Mouse (Mus musculus): ENCODE results near the gene Gosr1.
"Not testable (repeated sequence)": the region's sequence is repeated elsewhere in the genome, so short reads cannot be mapped to it uniquely, and the experiment has no call there.

Gene Gosr1

DNA sequence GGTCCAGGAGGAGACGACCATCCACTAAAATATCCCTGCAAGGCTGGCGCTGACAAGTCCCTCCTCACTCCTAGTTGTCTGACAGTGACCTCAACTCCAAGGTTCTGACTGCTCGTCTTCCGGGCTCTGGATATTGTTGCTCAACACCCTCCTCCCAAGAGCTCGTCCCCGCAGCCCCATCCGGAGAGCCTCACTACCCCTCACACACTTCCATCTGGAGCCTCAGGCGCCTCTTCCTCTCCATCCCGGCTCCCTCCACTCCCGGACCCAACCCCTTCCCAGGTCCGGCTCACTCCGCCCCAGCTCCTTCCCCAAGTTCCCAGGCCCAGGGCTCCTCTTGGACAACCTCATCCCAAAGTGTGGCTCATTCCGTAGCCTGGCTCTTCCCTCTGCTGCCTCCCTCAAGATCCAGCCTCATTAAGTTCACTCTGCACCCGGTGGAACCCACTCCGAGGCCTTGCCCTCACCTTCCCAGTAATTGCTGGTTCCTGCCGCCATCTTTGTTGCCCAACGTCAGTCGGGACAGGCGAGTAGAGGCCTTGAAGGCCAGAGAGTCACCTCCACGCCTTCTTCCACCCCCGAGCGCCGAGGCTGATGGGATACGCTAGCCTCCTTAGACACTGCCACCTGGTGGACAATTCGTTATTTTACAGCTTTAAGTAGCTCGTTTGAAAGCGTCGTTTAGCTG is at the start of gene Gosr1:
Gene Gosr1, minus strand, starts transcription at position 527 of the 688 bp plus-strand sequence.
- DNase-seq = peak; percentile 81 to 86

DNA sequence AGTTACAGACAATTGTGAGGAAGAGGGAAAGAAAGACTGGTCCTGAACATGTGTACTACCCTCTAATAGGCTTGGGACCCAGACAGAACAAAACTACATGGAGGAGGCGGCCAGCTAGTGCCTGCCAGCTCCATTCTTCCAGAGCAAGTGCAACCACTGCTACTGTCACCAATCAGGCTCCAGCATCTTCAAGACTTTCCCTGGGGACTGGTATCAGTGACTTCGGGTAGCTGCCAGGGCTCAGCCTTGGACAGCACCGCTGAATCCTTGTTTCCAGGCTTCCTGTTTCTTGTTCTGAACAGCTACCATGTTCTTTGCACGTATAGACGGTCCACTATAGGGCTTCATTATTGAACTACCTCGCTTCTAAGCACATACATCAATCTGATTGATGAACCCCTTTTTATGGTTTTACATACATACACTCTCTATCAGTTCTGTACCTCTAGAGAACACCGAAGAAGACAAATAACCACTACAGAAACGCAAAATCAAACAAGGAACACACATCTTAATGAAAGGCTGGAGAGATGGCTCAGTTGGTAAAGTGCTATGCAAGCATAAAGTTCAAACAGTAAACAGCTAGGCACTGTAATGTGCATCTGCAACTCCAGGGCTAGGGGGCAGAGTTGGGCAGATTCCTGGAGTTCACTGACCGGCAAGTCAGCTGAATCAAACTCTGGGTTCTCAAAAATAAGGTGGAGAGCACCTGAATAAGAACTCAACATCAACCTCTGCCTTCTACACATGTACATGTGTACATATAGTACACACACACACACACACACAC is 47.5 kb upstream of the Gosr1 start:
- no peak for DNase-seq

DNA sequence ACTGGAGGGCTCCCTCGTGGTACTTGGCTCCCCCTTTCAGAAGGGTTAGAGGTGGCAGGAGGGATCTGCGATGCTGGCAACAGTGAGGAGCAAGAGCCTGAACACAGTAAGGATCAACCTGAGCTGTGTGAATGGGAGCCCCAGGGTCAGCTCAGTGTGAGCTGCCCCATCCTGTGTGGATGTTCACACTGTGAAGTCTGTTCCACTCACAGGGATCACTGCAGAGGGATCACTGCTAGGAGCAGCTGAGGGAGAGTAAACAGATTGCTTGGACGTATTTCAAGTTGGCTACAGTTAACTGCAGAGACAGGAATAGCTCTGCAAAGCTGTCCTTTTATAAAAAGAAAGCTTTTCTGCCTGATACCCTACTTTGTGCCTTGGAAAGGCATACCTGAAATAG is 46.1 kb upstream of the Gosr1 start:
- no peak for DNase-seq

DNA sequence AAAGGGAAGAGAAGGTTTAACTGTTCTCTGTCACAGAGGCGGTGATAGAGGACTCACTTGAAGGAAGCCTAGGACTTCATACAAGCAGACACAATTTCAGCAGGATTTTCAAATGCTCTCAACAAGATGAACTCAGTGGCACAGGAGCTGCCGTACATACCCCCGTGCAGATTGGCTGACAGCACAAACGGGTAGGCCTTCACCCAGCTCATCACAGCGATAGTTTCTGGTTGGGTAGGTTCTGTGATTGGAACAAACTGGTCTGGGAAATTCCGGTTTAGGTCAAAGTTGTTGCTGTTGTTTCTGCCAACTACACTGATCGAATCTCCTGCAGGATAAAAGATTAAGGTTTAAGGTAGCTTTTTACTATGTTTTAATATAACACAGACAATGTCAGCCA is 45.2 kb upstream of the Gosr1 start:
- no peak for DNase-seq

DNA sequence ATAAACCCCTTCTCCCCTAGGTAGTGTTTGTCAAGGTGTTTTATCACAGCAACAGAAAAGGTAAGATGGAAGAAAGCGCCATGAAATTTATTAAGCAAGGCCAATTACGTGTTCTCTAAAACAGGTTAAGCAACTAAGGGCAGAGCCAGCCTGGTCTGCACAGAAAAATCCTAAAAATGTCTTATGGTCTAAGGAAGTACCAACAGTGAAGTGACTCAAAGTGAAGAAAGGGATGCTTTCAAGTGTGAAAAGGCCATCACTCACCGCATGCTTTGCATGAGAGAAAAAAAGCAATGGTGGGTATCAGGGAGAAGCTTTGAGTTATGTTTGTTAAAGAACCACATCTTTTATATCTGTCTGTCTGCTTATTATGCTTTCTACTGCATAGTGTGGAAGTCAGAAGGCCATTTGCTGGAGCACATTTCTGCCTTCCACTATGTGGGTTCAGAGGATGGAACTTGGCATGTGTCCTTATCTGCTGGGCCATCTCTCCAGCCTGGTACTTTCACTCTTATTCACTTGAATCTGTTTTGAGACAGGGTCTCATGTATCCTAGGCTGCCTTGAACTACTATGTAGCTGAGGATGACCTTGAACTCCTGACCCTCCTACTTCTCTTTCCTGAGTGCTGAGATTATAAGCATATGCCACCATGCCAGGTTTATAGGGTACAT is 43.8 kb upstream of the Gosr1 start:
- no peak for DNase-seq

DNA sequence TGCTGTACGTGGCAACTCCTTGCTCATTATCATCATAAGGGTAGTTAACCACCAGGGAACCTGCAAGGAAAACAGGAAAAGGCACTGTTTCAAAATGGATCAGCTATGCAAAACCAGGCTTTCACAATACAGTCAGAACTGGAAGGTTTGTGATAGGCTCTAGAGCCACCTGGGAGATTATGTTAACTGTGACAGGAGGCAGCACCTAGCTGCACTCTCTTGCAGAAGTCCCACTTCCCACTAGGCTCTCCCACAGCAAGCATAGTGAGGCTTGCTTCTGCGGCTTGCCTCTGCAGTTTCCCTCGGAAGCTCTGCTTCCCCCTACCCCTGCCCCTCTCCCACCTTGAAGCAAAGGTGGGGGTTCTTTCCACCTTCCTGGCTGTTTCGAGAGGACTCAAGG is 42.6 kb upstream of the Gosr1 start:
- no peak for DNase-seq

DNA sequence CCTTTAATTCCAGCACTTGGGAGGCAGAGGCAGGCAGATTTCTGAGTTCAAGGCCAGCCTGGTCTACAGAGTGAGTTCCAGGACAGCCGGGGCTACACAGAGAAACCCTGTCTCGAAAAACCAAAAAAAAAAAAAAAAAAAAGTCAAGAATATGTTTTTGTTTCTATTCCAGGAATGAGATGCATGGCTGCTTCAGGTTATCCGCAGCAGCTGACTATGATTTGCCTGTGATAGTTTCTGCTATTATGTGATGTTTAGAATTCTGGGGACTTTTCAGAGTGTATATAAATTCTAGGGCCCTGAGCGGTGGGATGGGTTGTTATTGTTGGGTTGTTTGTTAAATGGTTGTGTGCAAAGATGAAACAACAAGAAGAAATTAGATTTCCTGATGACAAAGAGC is 41.7 kb upstream of the Gosr1 start:
- DNase-seq = not testable (repeated sequence)

DNA sequence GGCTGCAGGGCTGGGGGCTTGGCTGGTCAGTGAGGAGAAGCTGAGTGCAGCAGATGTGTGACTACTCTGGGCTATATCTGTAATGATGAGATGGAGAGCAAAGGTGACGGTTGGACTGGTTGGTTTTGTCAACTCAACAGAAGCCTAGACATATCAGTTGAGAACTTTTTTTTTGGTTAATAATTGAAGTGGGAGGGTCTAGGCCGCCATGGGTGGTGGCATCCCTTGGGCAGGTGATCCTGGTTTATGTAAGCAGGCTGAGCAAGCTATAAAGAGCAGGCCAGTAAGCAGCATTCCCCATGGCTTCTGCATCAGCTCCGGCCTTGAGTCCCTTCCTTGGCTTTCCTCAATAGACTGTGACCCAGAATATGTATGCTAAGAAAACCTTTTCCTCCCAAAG is 39.9 kb upstream of the Gosr1 start:
- DNase-seq = no peak

DNA sequence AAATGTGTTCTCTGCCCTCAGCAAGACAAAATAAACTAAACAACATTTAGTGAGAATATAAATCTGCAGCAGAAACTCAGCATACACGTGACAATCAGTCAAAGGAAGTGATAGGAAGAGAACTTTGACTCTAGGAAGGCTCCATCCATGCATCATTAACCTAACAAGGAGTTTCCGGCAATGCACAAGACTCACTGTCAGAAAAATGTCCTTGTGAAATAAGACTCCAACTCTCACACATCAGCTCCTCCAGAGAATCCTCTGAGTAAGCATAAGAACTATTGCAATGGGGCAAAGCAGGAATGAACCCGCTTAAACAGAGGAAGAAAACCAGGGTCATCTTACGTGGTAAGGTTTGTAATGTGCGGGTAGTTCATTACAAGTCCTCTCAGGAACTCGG is 33.9 kb upstream of the Gosr1 start:
- DNase-seq = no peak

DNA sequence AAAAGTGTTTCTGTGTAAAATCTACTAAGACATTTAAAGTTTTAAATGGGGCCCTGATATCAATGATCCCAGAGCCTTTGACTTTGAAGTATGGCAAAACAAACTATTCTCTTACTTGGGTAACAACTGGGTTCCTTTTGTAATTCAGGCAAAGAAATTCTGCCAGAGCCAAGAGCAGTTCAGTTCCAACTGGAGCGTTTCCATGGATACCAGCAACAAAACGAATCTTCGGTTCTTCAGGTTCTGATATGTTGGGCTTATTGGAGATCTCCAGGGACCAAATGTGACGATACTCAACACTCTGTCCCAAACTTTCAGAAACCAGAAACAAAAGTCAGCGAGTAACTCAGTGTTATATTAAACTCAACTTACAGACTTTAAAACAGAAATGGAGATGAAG is 31.9 kb upstream of the Gosr1 start:
- DNase-seq = no peak

DNA sequence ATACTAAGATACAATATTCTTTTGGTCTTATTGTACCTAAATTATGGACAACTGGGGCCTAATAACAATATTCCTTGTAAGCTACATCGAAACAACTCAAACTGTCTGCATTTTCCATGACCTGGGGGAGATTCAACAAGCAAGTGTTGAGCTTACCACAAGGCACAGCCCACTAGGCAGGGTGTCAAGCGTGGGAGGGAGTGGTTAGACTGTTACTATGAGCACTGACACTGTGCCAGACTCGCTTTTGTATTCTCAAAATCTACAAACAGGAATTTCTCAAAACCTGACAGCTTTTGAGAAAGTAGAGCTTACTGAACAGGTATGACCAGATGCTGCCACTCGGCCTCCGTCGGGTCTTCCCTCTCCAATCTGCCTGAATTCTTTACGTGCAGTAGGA is 28.0 kb upstream of the Gosr1 start:
- no peak for DNase-seq

DNA sequence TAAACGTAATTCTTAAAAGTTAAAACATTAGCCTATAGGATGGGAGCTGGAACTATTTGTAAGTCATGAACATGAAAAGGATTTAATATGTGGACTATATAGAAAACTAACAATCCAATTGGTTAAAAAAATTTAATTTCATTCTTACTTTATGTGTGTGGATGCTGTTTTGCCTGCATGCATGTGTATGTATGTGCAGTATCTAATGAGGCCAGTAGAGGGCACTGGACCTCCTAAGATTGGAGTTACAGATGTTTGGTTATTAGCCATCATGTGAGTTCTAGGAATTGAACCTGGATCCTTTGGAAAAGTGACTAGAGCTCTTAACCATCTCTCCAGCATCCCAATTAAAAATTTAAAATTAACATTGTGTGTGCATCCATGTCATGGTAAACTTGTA is 25.9 kb upstream of the Gosr1 start:
- DNase-seq = no peak

DNA sequence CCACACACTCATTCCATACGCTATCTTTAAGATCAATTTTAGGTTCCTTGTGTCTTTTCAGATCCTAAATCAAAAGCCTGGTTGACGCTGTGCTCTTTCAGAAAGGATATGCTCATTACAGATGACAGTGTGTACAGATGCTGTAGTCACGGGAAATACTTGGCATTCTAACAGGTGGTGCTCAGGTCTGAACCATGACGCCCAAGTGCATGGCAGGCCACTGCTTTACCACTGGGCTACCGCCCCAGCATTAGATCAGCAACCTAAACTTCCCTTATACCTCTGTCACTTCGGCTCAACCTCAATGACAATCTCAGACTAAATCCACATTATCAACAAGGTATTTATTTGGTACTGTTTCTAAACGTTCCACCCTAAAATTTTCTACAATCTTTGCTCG is 12.2 kb upstream of the Gosr1 start:
- DNase-seq = no peak

DNA sequence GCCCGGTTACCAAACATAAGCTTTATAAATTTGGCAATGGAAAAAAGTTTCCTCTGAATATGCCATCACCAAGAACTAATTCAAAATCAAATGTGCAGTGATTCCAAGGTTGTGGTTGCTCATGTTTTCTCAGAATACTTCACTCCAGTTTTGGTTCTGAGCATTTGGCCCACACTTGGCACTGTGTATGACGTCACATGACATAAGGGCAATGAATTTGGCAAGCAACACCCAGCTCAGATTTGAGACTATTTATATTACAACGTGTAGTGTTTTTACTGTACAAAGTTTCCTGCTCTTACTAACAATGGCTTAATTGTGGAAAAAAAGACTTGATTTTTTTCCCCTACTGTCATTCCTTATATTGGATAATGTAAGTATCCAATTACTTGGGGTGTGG is 10.4 kb upstream of the Gosr1 start:
- DNase-seq = no peak

DNA sequence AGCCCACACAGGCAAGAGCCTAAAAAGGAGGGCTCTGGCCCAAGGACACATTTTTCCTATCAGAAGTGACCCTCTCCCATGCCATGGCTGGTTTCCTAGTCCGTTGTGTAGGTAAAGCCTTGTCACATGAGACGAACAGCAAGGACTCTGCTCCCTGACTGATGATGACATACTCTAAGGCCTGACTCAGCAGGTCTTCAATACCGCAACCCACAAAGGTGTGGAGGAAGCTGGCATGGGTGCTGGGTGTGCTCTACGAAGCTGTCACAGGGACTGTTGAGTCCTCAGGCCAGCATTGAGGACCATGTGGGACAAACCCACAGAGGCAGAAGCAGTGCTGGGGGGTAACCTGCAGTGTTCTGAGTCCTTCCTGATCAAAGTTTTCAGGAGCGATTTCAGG is 7.2 kb upstream of the Gosr1 start:
- no peak for DNase-seq

DNA sequence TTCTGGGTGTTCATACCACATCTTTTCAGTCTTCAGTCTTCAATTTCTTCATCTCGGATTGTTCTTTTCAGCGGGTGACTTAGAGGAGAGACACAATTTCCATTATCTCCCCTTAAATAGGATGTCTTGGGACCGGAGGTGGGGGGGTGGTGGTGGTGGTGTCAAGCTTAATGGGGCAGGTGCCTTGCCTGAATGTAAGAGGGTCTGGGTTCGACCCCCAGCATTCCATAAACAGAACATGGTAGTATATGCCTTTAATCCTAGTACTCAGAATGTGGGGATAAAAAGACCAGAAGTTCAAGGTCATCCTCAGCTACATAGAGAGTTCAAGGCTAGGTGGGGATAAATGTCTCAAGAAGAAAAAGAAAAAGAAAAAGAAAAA is 353 bp upstream of the Gosr1 start:
- no peak for DNase-seq

DNA sequence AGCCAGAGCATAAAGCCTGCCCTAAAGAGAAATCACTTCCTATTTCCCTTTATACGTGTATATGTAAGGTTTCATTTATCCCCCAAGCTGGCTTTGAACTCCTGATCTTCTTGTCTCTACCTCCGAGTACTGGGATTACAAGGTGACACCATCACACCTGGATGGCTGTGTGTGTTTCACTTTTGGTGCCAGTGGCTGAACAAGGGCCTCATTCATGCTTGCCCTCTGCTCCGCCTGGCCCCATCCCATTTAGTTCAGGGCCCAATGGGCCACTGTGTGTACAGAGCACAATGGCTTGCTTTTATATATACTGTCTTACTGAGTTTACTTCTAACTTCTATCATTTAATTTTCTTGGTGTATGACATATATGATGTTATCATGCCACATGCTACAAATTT is 11.1 kb downstream of the Gosr1 start:
- DNase-seq = no peak

DNA sequence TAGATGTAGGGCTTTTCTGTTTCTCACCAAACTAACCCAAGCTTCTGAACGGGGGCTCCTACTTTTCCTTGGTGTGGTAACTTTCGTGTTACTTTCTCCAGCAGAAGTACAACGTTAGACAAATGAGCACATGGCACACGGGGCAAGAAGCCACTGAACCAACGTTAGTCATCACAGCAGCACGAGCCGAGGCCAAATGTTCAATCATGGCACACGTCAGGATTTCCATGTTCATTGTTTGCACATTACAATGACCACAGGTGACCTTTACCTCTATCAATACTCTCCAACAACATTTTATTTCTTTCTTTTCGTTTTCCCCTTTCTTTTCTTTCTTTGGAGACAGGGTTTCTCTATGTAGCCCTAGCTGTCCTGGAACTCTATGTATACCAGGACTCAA is 14.6 kb downstream of the Gosr1 start:
- DNase-seq = no peak

DNA sequence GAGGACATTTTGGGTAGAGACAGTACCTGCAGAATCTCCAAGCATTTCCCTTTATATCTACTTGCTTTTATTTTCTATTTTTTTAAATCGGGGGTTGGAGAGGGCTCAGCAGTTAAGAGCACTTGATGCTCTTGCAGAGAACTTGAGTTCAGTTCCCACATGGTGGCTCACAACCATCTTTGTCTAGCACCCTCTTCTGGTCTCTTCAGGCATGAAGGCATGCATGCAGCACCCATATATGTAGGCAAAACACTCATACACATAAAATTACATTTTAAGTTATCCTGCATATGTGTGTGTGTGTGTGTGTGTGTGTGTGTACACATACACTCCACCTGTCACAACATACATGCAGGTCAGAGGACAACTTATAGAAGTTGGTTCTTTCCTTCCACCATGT is 17.5 kb downstream of the Gosr1 start:
- DNase-seq = no peak

DNA sequence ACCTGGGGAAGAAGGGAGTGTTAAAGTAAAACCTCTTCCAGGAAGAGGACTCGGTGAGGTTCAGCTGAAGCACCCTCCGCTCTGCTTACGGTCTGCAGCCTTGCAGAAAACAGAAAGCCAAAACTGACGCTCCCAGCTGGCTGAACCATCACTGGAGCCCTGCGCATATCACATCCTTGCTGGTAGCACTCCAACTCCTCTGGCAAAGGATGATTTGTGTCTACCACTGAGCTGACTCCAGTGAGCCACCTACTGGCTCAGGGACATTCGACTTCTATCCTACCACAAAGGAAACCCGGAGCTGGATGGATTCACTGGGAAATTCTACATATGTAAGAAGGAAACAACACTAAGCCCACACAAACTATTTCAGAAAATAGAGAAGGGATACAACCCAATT is 18.8 kb downstream of the Gosr1 start:
- no peak for DNase-seq

DNA sequence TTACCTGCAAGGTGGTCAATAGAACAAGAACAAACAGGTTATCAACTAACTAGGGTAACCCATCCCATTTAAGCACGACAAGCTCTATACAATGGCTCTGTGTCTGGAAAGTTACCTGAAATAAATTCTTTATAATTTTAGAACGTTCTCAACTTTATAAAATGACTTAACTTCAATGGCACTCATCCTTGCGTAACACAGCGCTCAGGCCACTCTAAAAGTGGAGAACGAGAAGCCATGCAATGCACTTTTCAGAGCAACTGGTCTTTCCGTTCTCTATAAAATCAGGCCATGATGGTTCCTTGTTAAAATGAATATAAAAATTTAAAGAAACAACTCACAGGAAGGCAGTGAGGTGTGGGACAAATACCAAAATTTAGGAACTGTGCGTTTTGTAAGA is 20.9 kb downstream of the Gosr1 start:
- no peak for DNase-seq

DNA sequence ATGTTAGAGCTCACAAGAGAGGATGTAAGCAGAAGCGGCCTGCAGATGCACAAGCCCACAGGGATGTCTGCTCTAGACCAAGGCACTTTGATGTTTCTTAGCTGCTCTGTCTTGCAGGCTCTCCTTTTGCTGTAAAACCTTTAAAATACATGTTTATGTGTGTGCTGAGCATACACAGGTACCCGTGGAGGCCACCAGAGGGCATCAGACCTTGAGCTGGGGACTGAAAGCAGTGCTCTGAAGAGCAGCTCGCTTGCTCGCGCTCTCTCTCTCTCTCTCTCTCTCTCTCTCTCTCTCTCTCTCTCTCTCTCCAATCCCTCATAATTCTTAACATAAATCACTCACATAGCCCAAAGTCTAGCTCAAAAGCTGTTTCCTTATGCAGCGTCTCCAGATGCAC is 24.3 kb downstream of the Gosr1 start:
- DNase-seq = peak; percentile 13 to 29

DNA sequence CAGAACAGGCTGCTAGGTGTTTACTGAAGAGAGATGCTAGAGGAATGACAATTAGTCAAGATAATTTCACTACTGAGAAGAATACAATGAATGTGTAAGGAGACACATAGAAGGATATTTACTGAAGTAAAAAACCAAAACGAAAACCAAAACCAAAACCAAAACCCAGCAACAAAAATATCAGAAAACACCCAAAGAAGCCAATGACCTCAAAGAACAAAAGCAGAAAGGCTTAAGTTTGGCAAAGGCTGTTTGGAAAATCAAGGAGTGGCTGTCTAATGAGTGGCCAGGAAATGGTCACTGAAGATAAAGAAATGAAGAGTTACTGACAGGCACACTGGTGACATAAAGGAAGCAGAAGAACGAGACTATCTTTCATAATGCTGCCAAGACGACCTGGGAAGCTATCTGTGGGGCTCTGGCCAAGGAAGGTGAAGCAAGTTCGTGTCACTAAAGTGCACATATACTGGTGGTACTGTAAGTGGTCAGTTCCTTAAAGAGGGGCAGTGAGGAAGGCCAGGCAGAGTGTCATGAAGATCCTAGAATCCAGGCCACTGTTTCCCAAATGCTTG is 27.5 kb downstream of the Gosr1 start:
- DNase-seq = no peak

DNA sequence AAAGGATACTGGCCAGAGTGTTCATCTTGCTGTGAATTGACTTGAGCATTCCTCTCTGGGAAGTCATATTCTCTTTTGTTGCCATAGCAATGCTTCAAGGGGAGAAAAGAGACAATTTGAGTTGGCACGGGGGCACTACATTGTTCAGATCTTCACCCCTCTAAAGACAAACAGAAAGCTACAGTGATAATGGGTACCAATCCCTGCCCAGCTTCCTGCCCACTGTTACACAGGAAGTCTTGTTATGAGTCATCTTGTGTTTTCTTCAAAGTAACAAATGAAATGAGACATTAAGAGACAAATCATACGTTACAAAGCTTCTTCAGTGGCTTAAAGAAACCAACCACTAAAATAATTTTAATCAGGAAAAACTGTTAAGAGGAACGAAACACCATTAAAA is 28.8 kb downstream of the Gosr1 start:
- no peak for DNase-seq

Data from thymus, adult 18-20 months (tissue).